Mouse (Mus musculus) activated CD4-positive, CD25-positive, alpha-beta regulatory T cell (primary cell): ENCODE results near the gene Olfr25. TPM values are rescaled to one million over a fixed set of nuclear protein-coding genes. Genes with fewer than 3 reads are reported as not detected.

Experiments used
- polyA plus RNA-seq, 2 experiments: library from polyadenylated mRNA; unstranded; fragments of 100-300 nt; shearing (Covaris generic); gene quantifications; one replicate each; pipeline ENCODE4 v1.2.1; 2017

The Olfr25 gene
- polyA plus RNA-seq, result not detected

DNA sequence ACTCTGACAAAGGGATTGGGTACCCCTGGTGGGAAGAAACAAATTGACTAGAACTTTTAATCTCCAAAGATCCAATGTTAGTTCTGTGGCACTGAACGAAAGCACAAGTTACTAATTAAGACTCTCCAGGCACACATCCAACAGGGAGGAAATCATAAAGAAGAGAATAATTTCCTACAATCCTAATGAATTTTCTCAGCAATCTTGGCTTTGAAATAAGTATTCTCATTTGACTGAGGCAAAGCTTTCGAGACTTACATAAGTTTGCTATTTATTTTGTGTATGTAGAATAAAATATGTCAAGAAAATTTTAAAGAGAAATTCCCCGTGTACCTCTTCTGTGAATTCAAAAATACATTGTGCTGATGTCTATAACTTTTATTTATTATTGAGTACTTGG lies at the start of gene Olfr25:
Gene Olfr25 (plus strand): TSS at position 301 of the 400 bp plus-strand sequence.

DNA sequence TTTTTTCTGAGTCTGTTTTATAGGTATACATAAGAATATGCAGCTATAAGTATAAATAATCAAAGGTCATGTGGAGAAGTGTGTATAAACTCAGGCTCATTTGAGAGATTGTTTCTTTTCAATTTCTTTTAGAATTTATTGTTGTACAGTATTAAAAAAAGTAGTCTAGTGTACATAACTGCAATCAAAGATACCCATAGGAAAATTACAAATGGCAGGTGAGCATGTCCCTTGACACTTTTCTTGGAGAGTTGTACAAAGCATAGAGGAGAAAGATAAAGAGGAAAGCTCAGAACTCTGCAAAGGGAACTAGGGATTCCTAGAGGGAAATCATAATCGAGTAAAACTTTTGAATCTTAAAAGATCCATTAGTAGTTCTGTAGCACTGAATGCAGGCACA lies 38.1 kb upstream of the Olfr25 start, which contains the start of gene Olfr896-ps1:
Gene Olfr896-ps1 (plus strand): TSS at position 301 of the 400 bp plus-strand sequence.

GRCm38 (mm10) chr9:38348111-38348510 lies 19.3 kb downstream of the Olfr25 start, which contains the start of gene Olfr898:
Olfr898 (plus strand) TSS chr9:38348411.

DNA sequence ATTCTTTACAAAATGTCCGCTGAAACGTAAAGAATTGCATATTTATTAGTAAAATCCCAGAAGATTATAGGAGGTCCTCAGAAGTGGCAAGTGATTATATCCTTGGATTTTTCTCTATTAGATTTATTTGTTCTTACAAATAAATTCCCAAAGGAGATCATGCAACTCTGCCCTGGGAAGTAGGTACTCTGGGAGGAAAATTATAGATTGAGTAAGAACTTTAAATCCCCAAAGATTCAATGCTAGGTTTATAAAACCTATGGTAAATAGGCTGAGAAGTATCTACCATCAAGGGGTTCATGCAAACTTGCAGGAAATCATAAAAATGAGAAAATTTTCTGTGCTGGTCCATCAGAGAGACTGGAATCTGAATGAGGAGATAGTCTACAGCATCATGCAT lies 37.7 kb downstream of the Olfr25 start, which contains the start of gene Olfr250:
Gene Olfr250 (plus strand): TSS at position 301 of the 400 bp plus-strand sequence.

DNA sequence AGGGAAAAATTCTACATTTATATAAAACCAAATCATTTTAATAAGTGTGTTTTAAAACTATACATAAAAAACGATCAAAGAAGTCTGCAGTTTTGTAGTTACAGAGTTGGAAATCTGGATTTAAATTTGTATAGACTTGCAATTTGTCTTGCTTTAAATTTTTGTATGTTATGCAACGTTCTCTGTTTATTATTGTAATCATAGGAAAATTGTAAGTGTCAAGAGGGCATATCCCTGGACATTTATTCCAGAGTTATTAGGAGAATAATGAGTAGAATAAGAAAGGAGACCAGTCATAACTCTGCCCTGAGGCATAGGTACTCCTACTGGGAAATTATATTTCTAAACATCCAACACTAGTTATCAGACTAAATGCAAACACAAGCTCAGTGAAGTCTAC lies 47.9 kb downstream of the Olfr25 start, which contains the start of gene Olfr251:
Gene Olfr251 (plus strand): TSS at position 301 of the 400 bp plus-strand sequence.

Other genes starting within 250 kb of the Olfr25 start
- gene Olfr887, start 245.0 kb upstream of the Olfr25 start, polyA plus RNA-seq, result under 1 TPM in 1 of 2 experiments, not detected in 1; 0.34 TPM
- gene Olfr888, start 220.9 kb upstream of the Olfr25 start, polyA plus RNA-seq, result not detected
- under 1 TPM; 0.02 to 0.05 TPM for gene Olfr889, start 213.9 kb upstream of the Olfr25 start, polyA plus RNA-seq
- under 1 TPM in 1 of 2 experiments, not detected in 1; 0.25 TPM for gene Olfr890, start 186.5 kb upstream of the Olfr25 start, polyA plus RNA-seq
- gene Olfr891, start 148.2 kb upstream of the Olfr25 start, polyA plus RNA-seq, result not detected
- not detected for gene Olfr893, start 120.7 kb upstream of the Olfr25 start, polyA plus RNA-seq
- not detected for gene Olfr894, start 111.0 kb upstream of the Olfr25 start, polyA plus RNA-seq
- gene Olfr143, start 76.3 kb upstream of the Olfr25 start, polyA plus RNA-seq, result under 1 TPM in 1 of 2 experiments, not detected in 1; 0.11 TPM
- under 1 TPM in 1 of 2 experiments, not detected in 1; 0.18 TPM for gene Olfr895, start 61.2 kb upstream of the Olfr25 start, polyA plus RNA-seq
- not detected for gene Olfr896-ps1, start 38.0 kb upstream of the Olfr25 start, polyA plus RNA-seq
- under 1 TPM; 0.13 to 0.28 TPM for gene Olfr898, start 19.4 kb downstream of the Olfr25 start, polyA plus RNA-seq
- under 1 TPM in 1 of 2 experiments, not detected in 1; 0.07 TPM for gene Olfr250, start 37.8 kb downstream of the Olfr25 start, polyA plus RNA-seq
- gene Olfr251, start 48.0 kb downstream of the Olfr25 start, polyA plus RNA-seq, result under 1 TPM in 1 of 2 experiments, not detected in 1; 0.10 TPM
- under 1 TPM in 1 of 2 experiments, not detected in 1; 0.04 TPM for gene Olfr147, start 72.6 kb downstream of the Olfr25 start, polyA plus RNA-seq
- under 1 TPM in 1 of 2 experiments, not detected in 1; 0.10 TPM for gene Olfr901, start 100.4 kb downstream of the Olfr25 start, polyA plus RNA-seq
- not detected for gene Olfr902, start 118.6 kb downstream of the Olfr25 start, polyA plus RNA-seq
- gene Olfr904, start 134.1 kb downstream of the Olfr25 start, polyA plus RNA-seq, result not detected
- gene Olfr905, start 142.0 kb downstream of the Olfr25 start, polyA plus RNA-seq, result under 1 TPM in 1 of 2 experiments, not detected in 1; 0.21 TPM
- gene Olfr906, start 158.0 kb downstream of the Olfr25 start, polyA plus RNA-seq, result not detected
- gene Olfr907, start 166.7 kb downstream of the Olfr25 start, polyA plus RNA-seq, result not detected
- gene Olfr911-ps1, start 192.5 kb downstream of the Olfr25 start, polyA plus RNA-seq, result under 1 TPM in 1 of 2 experiments, not detected in 1; 0.06 TPM
- gene Olfr910, start 208.8 kb downstream of the Olfr25 start, polyA plus RNA-seq, result not detected